Mouse (Mus musculus): Measurements from ENCODE around the gene Cldn4. TPM values are rescaled to one million over a fixed set of nuclear protein-coding genes. Genes with fewer than 3 reads are reported as not detected.

The Cldn4 gene
- polyA plus RNA-seq (2012; rRNA removed), result 16.9 and 17.5 TPM in 2 replicates

GRCm38 (mm10) chr5:134946857-134947255, at the start of gene Cldn4:
TSS of gene Cldn4 (minus strand) at chr5:134946934.

GRCm38 (mm10) chr5:134985633-134986297, 39.0 kb upstream of the Cldn4 start, which contains the start of gene Cldn3:
TSS of gene Cldn3 (plus strand) at chr5:134986214.

GRCm38 (mm10) chr5:134932179-134932902, 14.4 kb downstream of the Cldn4 start, which contains the start of gene Mettl27:
TSS of gene Mettl27 (plus strand) at chr5:134932368.

GRCm38 (mm10) chr5:134915311-134915710, 31.4 kb downstream of the Cldn4 start, which contains the start of gene Cldn13:
TSS of gene Cldn13 (minus strand) at chr5:134915526.

GRCm38 (mm10) chr5:134906633-134907032, 40.1 kb downstream of the Cldn4 start, which contains the start of gene Tmem270:
TSS of gene Tmem270 (minus strand) at chr5:134906733.

Other genes starting within 250 kb of the Cldn4 start
- 73.2 and 109 TPM in 2 replicates for gene Eln, start 199.6 kb downstream of the Cldn4 start, polyA plus RNA-seq (2012; rRNA removed)
- not detected in 2 replicates for gene Tmem270, start 40.2 kb downstream of the Cldn4 start, polyA plus RNA-seq (2012; rRNA removed)
- not detected in 2 replicates for gene Cldn13, start 31.4 kb downstream of the Cldn4 start, polyA plus RNA-seq (2012; rRNA removed)
- 2.1 and 3.1 TPM in 2 replicates for gene Mettl27, start 14.6 kb downstream of the Cldn4 start, polyA plus RNA-seq (2012; rRNA removed)
- gene Cldn3, start 39.3 kb upstream of the Cldn4 start, polyA plus RNA-seq (2012; rRNA removed), result 3.1 and 3.5 TPM in 2 replicates
- 26.0 and 26.5 TPM in 2 replicates for gene Abhd11, start 62.2 kb upstream of the Cldn4 start, polyA plus RNA-seq (2012; rRNA removed)
- 4.6 and 4.9 TPM in 2 replicates for gene Stx1a, start 76.5 kb upstream of the Cldn4 start, polyA plus RNA-seq (2012; rRNA removed)
- gene Dnajc30, start 117.3 kb upstream of the Cldn4 start, polyA plus RNA-seq (2012; rRNA removed), result 17.9 and 21.3 TPM in 2 replicates
- gene Bud23, start 118.0 kb upstream of the Cldn4 start, polyA plus RNA-seq (2012; rRNA removed), result 26.3 and 30.4 TPM in 2 replicates
- gene Vps37d, start 131.3 kb upstream of the Cldn4 start, polyA plus RNA-seq (2012; rRNA removed), result 2.1 and 3.0 TPM in 2 replicates
- gene Mlxipl, start 143.0 kb upstream of the Cldn4 start, polyA plus RNA-seq (2012; rRNA removed), result 3.9 and 4.0 TPM in 2 replicates
- 1.7 and 2.0 TPM in 2 replicates for gene Tbl2, start 202.7 kb upstream of the Cldn4 start, polyA plus RNA-seq (2012; rRNA removed)
- gene Bcl7b, start 221.3 kb upstream of the Cldn4 start, polyA plus RNA-seq (2012; rRNA removed), result 18.8 and 20.5 TPM in 2 replicates
- 6.5 and 7.3 TPM in 2 replicates for gene Baz1b, start 240.3 kb upstream of the Cldn4 start, polyA plus RNA-seq (2012; rRNA removed)

Data from stomach, adult 2 months (tissue).